Mouse (Mus musculus): ENCODE results near the gene AI182371. TPM values are rescaled to one million over a fixed set of nuclear protein-coding genes. Genes with fewer than 3 reads are reported as not detected.
A peak's percentile ranks its signal among the peaks of the same experiment; 100 is the strongest.

The AI182371 gene
- total and polyA plus RNA-seq, 2 experiments from 2014 or later: 0.20 TPM; not detected in 1

DNA sequence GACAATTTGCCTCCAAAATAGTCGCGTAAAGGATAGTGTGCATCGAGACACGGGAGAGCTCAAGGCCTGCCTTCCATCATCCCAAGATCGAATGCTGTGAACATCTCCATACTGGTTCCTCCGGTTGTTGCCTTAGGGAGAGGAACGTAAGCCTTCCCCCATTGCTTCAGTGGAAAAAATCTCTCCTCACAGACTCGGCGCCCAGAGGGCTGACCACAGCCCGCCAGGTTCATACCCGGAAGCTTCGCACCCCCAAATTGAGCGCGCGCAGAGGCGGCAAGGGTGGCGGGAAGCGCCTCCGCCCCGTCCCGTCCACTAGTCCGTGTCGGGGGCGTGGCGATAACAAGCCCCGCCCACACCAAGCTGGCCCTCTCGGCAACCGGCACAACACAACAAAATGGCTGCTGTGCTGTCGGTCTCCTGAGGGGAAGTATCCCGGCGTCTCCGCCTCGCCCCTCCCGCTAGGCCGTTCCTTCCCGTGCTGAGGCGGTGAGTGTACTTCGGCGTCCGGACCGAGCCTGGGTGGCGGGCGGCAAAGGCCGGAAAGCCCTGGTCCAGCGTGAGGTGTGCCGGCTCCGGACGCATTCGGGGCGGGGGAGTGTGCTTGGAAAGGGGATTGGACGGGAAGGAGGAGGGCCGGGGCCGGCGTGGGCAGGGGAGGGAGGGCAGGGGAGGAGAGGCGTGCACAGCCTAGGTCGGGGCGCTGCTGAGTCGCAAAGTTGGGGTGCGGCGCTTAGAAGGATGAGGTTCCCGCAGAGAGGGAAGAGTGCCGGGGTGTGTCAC lies 8.0 kb upstream of the AI182371 start, which contains the start of gene Cntrl:
Gene Cntrl, plus strand, starts transcription at position 352 of the 783 bp plus-strand sequence.
- TF ChIP-seq CTCF (IDR thresholded peaks at IDR 0.05; ENCODE audit: low read depth): no peak
- TF ChIP-seq EP300 (IDR thresholded peaks at IDR 0.05; ENCODE audit: low read depth): no peak
- H3K9me3 ChIP-seq (replicated peaks; ENCODE audit: control insufficient read depth, low read length): no peaks in the 10 kb centered on the region
- ATAC-seq (ENCODE audit: insufficient read depth, low read depth) (peak; percentile 98), DNase-seq (ENCODE audit: low spot score) (peak; percentile 88)
- no peaks in the 10 kb centered on the region for H3K36me3 ChIP-seq (replicated peaks; ENCODE audit: control insufficient read depth, insufficient read depth, low read length)
- no peaks in the 10 kb centered on the region for H3K4me1 ChIP-seq (ENCODE audit: control insufficient read depth, insufficient read depth)
- peak within 1 kb of the TSS; percentile 87 for H3K27ac ChIP-seq (ENCODE audit: low read depth)
- H3K4me3 ChIP-seq (ENCODE audit: low read depth, low read length): peak within 1 kb of the TSS; percentile 78
- H3K27me3 ChIP-seq (ENCODE audit: control insufficient read depth, insufficient read depth, low read length): no peaks in the 10 kb centered on the region
- peak within 1 kb of the TSS; percentile 77 for H3K4me2 ChIP-seq (ENCODE audit: low read depth, low read length)
- H3K9ac ChIP-seq (replicated peaks; ENCODE audit: low read depth, low read length): peak within 1 kb of the TSS; percentile 78
- WGBS: under 1% methylated on average over 61 of the region's 62 CpGs

GRCm38 (mm10) chr2:35108712-35109111 lies 7.4 kb upstream of the AI182371 start:
- Histone ChIP-seq H3K36me3 (replicated peaks; ENCODE audit: control insufficient read depth, insufficient read depth, low read length) (no peaks in the 10 kb centered on the region), H3K27ac (ENCODE audit: low read depth) (peak overlapping the region; percentile 87), H3K27me3 (ENCODE audit: control insufficient read depth, insufficient read depth, low read length) (no peaks in the 10 kb centered on the region), H3K9me3 (replicated peaks; ENCODE audit: control insufficient read depth, low read length) (no peaks in the 10 kb centered on the region), H3K9ac (replicated peaks; ENCODE audit: low read depth, low read length) (peak overlapping the region; percentile 78), H3K4me1 (ENCODE audit: control insufficient read depth, insufficient read depth) (no peaks in the 10 kb centered on the region), H3K4me2 (ENCODE audit: low read depth, low read length) (peak overlapping the region; percentile 77), H3K4me3 (ENCODE audit: low read depth, low read length) (peak overlapping the region; percentile 78)
- ATAC-seq (ENCODE audit: insufficient read depth, low read depth) (peak; percentile 36; the same call in 1 of the 2 replicates), DNase-seq (ENCODE audit: low spot score) (no peak)
- TF ChIP-seq CTCF (IDR thresholded peaks at IDR 0.05; ENCODE audit: low read depth) (peak; percentile 56), EP300 (IDR thresholded peaks at IDR 0.05; ENCODE audit: low read depth) (no peak)
- 32% methylated on average over 3 of the region's 3 CpGs for WGBS

DNA sequence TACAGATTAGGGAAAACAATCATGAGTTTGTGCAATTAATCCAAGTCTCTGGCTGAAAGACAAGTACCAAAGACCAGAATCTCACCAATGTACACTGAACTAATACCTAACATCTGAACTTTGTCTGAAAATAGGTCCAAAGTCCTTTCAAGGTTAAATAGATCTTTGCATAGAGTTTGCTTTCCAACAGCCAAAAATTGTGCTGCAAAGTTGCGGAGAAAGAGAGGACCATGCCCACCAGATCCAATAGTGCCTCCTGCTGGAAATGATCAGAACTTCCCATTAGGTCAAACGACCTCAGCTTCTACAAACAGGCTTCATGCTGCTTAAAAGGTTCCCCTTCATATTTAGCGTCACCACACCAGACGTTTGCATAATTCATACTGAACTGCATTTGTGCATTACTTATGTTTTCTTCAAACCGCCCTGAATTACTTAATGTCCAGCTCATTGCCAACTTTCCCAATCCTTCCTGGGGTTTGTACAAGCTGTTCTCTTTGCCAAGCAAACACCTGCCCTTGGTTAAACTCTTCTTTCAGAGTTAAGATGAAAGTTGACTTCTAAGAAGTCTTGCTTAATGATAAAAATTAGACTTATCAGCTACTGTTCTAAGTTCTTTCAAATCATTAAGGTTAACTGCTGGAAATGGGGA lies 6.8 kb upstream of the AI182371 start:
- WGBS: 53% methylated on average over 5 of the region's 5 CpGs
- Histone ChIP-seq H3K4me1 (ENCODE audit: control insufficient read depth, insufficient read depth) (no peaks in the 10 kb centered on the region), H3K9ac (replicated peaks; ENCODE audit: low read depth, low read length) (no peak overlapping the region)

GRCm38 (mm10) chr2:35104843-35105242 lies 3.5 kb upstream of the AI182371 start:
- H3K27ac ChIP-seq (ENCODE audit: low read depth): no peak overlapping the region
- 43% methylated on average over 3 of the region's 3 CpGs for WGBS
- no peak overlapping the region for H3K9ac ChIP-seq (replicated peaks; ENCODE audit: low read depth, low read length)
- H3K36me3 ChIP-seq (replicated peaks; ENCODE audit: control insufficient read depth, insufficient read depth, low read length): no peaks in the 10 kb centered on the region
- no peaks in the 10 kb centered on the region for H3K4me1 ChIP-seq (ENCODE audit: control insufficient read depth, insufficient read depth)
- TF ChIP-seq CTCF (IDR thresholded peaks at IDR 0.05; ENCODE audit: low read depth) (no peak), EP300 (IDR thresholded peaks at IDR 0.05; ENCODE audit: low read depth) (no peak)
- no peak for DNase-seq (ENCODE audit: low spot score)
- H3K27me3 ChIP-seq (ENCODE audit: control insufficient read depth, insufficient read depth, low read length): no peaks in the 10 kb centered on the region
- H3K4me2 ChIP-seq (ENCODE audit: low read depth, low read length): no peak overlapping the region
- no peak overlapping the region for H3K4me3 ChIP-seq (ENCODE audit: low read depth, low read length)
- no peak for ATAC-seq (ENCODE audit: insufficient read depth, low read depth)
- H3K9me3 ChIP-seq (replicated peaks; ENCODE audit: control insufficient read depth, low read length): no peaks in the 10 kb centered on the region

More for the DNA sequence above, 6.8 kb upstream of the AI182371 start:
- no peak overlapping the region for H3K4me3 ChIP-seq (ENCODE audit: low read depth, low read length)
- no peaks in the 10 kb centered on the region for H3K27me3 ChIP-seq (ENCODE audit: control insufficient read depth, insufficient read depth, low read length)
- H3K4me2 ChIP-seq (ENCODE audit: low read depth, low read length): no peak overlapping the region
- no peak for TF ChIP-seq EP300 (IDR thresholded peaks at IDR 0.05; ENCODE audit: low read depth)
- TF ChIP-seq CTCF (IDR thresholded peaks at IDR 0.05; ENCODE audit: low read depth): peak; percentile 49
- H3K36me3 ChIP-seq (replicated peaks; ENCODE audit: control insufficient read depth, insufficient read depth, low read length): no peaks in the 10 kb centered on the region
- H3K27ac ChIP-seq (ENCODE audit: low read depth): no peak overlapping the region
- no peaks in the 10 kb centered on the region for H3K9me3 ChIP-seq (replicated peaks; ENCODE audit: control insufficient read depth, low read length)
- peak; percentile 40 for DNase-seq (ENCODE audit: low spot score)
- ATAC-seq (ENCODE audit: insufficient read depth, low read depth): no peak

- Histone ChIP-seq H3K36me3 (replicated peaks; ENCODE audit: control insufficient read depth, insufficient read depth, low read length) (no peaks in the 10 kb centered on the region), H3K4me3 (ENCODE audit: low read depth, low read length) (no peak overlapping the region), H3K4me1 (ENCODE audit: control insufficient read depth, insufficient read depth) (no peaks in the 10 kb centered on the region), H3K4me2 (ENCODE audit: low read depth, low read length) (no peak overlapping the region), H3K9ac (replicated peaks; ENCODE audit: low read depth, low read length) (no peak overlapping the region), H3K27ac (ENCODE audit: low read depth) (no peak overlapping the region), H3K9me3 (replicated peaks; ENCODE audit: control insufficient read depth, low read length) (no peaks in the 10 kb centered on the region), H3K27me3 (ENCODE audit: control insufficient read depth, insufficient read depth, low read length) (no peaks in the 10 kb centered on the region)
- ATAC-seq (ENCODE audit: insufficient read depth, low read depth) (no peak), DNase-seq (ENCODE audit: low spot score) (no peak)
- 70% methylated on average over 5 of the region's 5 CpGs for whole genome bisulfite sequencing
- TF ChIP-seq CTCF (IDR thresholded peaks at IDR 0.05; ENCODE audit: low read depth) (no peak), EP300 (IDR thresholded peaks at IDR 0.05; ENCODE audit: low read depth) (no peak)
Observed at GRCm38 (mm10) chr2:35103558-35103957, 2.2 kb upstream of the AI182371 start.

All from heart, postnatal 0 days (tissue).